Mouse (Mus musculus) lung, postnatal 36 days (tissue): ENCODE results near the gene Liph.

Experiments
- DNase-seq: peaks from one replicate; pipeline ENCODE4 v3.0.0; 2022; ENCODE audit warnings: mixed read lengths

The Liph gene

GRCm38 (mm10) chr16:21971446-21971845, 24.0 kb downstream of the Liph start:
- peak; percentile 25 for DNase-seq

GRCm38 (mm10) chr16:21970536-21970935, 24.9 kb downstream of the Liph start:
- no peak for DNase-seq

GRCm38 (mm10) chr16:21969874-21970273, 25.6 kb downstream of the Liph start:
- no peak for DNase-seq

- no peak for DNase-seq
Measured at GRCm38 (mm10) chr16:21965576-21965975, 29.9 kb downstream of the Liph start.

GRCm38 (mm10) chr16:21955591-21955990, 39.9 kb downstream of the Liph start:
- DNase-seq = peak; percentile 61

GRCm38 (mm10) chr16:21946761-21947715, 48.4 kb downstream of the Liph start, which contains the start of gene Tmem41a:
Gene Tmem41a, minus strand, starts transcription at chr16:21947552.
- DNase-seq = peak; percentile 94

GRCm38 (mm10) chr16:21928471-21928870, 67.0 kb downstream of the Liph start:
- no peak for DNase-seq

GRCm38 (mm10) chr16:21916681-21917080, 78.8 kb downstream of the Liph start:
- DNase-seq = no peak

- DNase-seq = peak; percentile 53
Measured at GRCm38 (mm10) chr16:21913347-21913746, 82.1 kb downstream of the Liph start.

GRCm38 (mm10) chr16:21908906-21909305, 86.6 kb downstream of the Liph start:
- DNase-seq = peak; percentile 1

GRCm38 (mm10) chr16:21906902-21907301, 88.6 kb downstream of the Liph start:
- DNase-seq = no peak

GRCm38 (mm10) chr16:21905996-21906395, 89.5 kb downstream of the Liph start:
- no peak for DNase-seq

GRCm38 (mm10) chr16:21904636-21905035, 90.8 kb downstream of the Liph start:
- no peak for DNase-seq
